Mouse (Mus musculus): ENCODE results near the gene Zbtb20. TPM values are rescaled to one million over a fixed set of nuclear protein-coding genes. Genes with fewer than 3 reads are reported as not detected.

The Zbtb20 gene
- total RNA-seq, 2 experiments from 2014 or later, result 169 to 192 TPM

DNA sequence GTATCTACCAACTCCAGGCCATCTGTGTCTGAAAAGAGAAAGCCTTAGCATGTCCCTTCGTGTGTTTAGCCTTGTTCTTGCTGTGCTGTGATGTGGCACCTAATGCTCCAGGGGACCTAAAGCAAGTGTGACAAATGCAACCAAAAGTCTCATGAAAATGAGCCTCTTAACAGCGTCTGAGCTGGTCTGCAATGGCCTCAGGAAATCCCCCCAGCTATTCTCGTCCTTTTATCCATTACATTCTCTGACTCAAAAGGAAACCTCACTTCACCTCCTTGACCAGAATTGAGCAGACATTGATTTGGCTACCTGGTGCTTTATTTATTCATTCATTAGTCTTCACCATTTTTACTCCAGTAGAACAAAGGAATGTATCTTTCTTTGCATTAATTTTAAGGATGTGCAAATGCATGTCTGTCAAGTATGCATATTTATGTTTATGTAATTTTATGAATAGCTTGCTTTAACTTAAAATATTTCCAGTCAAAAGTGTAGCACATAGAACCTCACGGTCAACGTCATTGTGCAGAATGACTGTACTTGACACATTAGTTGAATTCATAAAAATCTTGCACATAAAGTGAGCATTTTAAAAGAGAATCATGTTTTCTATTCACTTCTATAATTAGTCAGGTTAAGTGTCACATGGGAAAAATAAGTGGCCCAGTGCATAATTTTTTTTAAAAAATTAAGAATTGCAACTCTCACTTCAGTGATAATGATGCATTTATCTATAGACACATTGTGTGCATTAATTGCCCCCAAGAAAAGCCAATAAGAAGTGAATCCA, 618.1 kb downstream of the Zbtb20 start:
- intact Hi-C loops (cut with DNase I), result no loop called here
- no peak for DNase-seq

- intact Hi-C loops (cut with DNase I), result no loop called here
These were observed 619.6 kb downstream of the Zbtb20 start for GRCm38 (mm10) chr16:43495175-43495818.

DNA sequence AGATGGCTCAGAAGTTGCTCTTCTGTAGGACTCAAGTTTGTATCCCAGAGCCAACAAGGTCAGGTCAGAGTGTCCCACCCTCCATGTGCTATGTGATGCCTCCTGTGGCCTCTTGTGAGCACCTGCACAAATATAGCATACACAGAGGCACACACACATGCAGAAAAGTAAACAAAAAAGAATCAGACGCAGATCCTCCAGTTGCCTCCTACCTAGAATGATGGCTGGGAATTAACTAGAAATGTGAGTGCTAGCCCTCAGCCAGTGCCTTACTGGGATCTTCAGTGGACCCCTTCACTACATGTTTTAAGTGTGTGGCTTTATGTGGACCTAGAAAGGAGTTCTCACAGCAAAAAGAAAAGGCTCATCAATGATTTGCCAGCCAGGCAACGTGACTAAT, 621.4 kb downstream of the Zbtb20 start:
- no peak for DNase-seq
- intact Hi-C loops (cut with DNase I), result no loop called here

More at GRCm38 (mm10) chr16:43495175-43495818, 619.6 kb downstream of the Zbtb20 start:
- no peak for DNase-seq

DNA sequence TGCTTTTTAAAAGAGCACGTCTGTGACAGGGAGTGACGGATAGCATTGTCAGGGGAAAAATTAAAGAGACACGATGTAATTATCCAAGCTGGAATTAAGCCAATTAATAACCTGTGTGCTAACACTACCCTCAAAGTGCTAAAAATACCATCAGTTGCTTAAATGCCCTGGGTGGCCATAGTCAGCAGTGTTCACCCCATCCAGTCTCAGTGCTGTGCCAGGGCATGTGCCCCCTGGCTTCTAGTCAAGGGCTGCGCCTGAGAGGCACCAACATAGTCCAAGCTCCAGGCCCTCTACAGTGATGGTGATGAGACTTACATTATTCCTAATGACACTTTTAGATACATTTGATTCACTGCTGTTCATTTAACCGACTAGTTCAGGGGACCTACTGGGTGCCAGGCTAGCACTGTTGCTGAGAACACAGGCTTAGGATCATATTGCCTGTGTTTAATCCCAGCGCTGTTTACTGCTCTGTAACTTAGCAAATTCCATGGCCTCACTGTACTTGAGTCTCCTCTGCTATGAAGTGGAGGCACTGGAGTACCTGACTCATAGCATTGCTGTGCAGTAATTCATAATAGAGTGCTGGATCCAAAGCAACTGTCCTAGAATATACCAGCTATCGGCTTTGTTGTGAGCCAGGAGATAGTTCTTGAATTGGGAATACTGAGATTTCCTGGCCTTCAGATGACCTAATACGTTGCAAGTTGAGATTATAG, 624.6 kb downstream of the Zbtb20 start:
- DNase-seq, result peak; percentile 36 to 58
- intact Hi-C loops (cut with DNase I), result loop anchor here (5.0 kb wide), 1 partner anchor 33 kb away; no protein-coding TSS in a partner anchor

- intact Hi-C loops (cut with DNase I), result loop anchor here (5.0 kb wide), 1 partner anchor 34 kb away; no protein-coding TSS in a partner anchor
- no peak for DNase-seq
These were observed 625.6 kb downstream of the Zbtb20 start for GRCm38 (mm10) chr16:43501284-43501683.

DNA sequence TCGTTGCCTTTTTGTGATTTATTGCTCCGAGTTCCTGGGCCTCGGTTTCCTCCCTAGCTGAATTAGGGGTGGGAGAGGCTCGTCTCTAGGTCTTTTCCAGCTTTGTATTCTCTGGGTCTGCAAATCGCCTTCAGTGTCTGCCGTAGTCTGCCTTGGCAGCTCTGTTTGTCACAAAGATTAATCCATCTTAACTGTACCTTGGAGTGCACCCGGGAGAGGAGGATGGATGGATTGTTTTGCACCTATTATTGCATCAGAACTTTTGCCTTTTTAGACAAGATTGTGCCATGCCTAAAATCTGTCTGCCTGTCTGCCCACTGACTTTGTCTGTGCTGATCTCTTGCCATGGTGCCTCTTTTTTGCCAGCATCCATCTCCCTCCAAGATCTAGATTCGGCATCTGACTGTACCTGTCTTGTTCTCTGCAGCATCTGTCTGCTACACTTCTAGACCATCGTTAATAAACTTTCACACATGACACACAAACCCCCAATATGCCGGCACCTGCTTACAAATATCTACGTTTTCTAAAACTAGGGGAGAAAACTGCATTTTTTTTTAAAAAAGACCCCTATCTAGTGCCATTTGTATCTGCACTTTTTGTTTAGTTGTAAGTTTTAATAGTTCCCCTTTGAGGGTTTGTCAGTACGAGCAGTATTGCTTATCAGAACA, 626.8 kb downstream of the Zbtb20 start:
- DNase-seq, result no peak
- intact Hi-C loops (cut with DNase I), result loop anchor here (5.0 kb wide), 1 partner anchor 35 kb away; no protein-coding TSS in a partner anchor

GRCm38 (mm10) chr16:43503010-43503635, 627.4 kb downstream of the Zbtb20 start:
- intact Hi-C loops (cut with DNase I), result loop anchor here (5.0 kb wide), 1 partner anchor 36 kb away; no protein-coding TSS in a partner anchor
- DNase-seq, result no peak

DNA sequence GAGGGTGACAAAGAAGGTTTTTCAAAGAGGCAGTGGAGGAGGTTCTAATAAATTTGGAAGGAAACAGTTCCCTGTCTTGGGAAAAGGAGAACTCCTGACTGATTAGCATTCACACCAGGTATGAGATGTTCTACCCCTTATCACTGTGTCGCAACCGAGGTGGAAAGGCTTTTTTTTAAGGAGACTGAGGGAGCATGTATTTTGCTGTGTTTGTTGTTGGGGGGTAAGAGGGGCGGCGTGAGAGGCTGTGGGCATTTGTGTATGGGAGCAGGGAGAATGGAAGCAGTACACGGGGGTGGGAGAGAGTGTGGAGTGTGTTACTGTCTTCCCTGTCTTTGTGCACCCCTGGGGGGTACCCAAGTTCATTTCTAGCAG, 627.9 kb downstream of the Zbtb20 start:
- DNase-seq, result no peak
- intact Hi-C loops (cut with DNase I), result loop anchor here (5.0 kb wide), 1 partner anchor 36 kb away; no protein-coding TSS in a partner anchor

DNA sequence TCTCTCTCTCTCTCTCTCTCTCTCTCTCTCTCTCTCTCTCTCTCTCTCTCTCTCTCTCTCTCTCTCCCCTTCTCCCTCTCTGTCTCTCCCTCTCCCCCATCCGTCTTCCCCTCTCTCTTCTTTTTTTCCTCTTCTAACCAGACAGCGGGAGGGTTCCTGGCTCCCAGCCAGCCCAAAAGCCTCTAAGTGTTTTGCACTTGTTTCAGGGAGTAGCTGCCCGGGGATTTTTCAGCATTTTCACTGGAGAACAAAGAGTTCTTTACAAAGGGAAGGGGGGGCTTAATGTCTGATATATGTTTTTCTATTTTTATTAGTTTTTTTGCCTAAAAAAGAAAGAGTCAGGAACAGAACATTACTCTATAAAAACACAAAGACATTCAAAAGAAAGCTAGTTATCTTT, 628.5 kb downstream of the Zbtb20 start:
- intact Hi-C loops (cut with DNase I), result loop anchor here (5.0 kb wide), 1 partner anchor 37 kb away; no protein-coding TSS in a partner anchor
- DNase-seq, result peak; percentile 78 to 83

- intact Hi-C loops (cut with DNase I), result loop anchor here (5.0 kb wide), 1 partner anchor 37 kb away; no protein-coding TSS in a partner anchor
- no peak for DNase-seq
These were observed 628.9 kb downstream of the Zbtb20 start for GRCm38 (mm10) chr16:43504556-43504955.

DNA sequence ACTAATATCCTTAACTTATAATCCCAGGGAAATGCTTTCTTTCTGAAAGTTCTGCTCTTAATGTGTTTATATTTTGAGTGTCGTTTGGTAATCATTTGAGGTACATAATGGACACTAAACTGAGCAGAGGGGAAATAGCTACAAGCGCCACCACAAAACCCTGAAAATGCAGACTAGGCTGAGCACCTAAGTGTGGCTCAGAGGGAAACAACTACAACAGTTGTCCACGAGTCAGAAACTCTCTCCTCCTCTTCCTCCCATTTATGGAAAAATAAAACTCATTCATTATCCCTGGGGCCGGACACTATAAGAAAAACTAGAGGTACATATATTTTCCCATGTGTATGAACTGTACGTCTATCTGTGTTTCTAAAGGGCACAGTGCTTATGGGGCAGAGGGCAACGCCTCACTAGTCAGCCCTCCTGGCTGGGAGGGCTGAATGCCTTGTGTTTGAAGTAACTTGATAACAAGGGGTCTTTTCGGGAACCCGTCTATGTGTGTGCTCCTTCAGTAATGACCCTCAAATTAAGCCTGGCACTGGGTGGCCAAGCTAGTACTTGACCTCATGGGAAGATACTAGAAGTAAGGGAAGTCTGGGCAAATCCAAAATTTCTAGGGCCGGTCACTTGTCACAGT, 629.8 kb downstream of the Zbtb20 start:
- intact Hi-C loops (cut with DNase I), result no loop called here
- DNase-seq, result no peak

GRCm38 (mm10) chr16:43506189-43506751, 630.6 kb downstream of the Zbtb20 start:
- intact Hi-C loops (cut with DNase I), result no loop called here
- no peak for DNase-seq

- intact Hi-C loops (cut with DNase I), result no loop called here
- DNase-seq, result no peak
These were observed 631.2 kb downstream of the Zbtb20 start for GRCm38 (mm10) chr16:43506771-43507405.

GRCm38 (mm10) chr16:43508166-43508998, 632.7 kb downstream of the Zbtb20 start:
- DNase-seq, result no peak
- intact Hi-C loops (cut with DNase I), result loop anchor here (2.0 kb wide), 1 partner anchor 66 kb away; no protein-coding TSS in a partner anchor

GRCm38 (mm10) chr16:43510516-43510915, 634.8 kb downstream of the Zbtb20 start:
- no peak for DNase-seq
- intact Hi-C loops (cut with DNase I), result no loop called here

DNA sequence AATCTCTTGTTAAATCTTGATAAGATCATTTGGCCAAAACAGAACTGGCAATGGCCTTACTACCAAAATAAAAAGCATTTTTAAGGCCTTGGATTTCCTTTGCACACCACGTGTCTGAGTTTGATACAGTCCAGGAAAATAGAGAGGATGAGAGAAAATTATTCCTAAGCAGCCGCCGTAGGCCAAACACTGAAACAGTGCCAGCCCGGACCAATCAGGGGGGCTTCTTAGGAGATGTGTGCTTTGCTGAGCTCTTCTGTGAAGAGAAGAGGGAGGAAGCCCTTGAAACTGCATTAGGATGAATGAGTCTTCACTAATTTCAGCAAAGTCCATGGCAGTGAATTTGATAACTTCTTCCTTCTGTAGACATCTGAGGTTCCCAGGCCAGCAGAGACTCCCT, 635.9 kb downstream of the Zbtb20 start:
- no peak for DNase-seq
- intact Hi-C loops (cut with DNase I), result no loop called here

DNA sequence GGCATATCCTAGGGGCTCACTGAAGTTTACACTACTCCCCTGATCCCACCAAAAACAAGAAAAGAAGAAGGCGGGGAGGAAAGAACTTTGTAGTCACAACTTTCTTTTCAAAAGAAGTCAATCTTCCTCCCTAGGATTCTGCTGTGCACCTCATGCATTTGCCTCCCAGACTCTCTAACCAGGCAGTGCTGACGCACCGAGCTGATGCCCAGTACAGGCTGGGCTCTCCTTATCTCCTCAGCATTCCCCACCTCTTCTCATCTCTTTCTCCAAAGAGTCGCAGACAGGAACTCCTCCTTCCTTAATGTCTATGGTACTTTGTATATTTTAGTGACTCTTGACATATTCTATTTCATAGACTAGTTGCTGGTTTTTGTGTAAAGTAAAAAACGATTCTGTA, 638.3 kb downstream of the Zbtb20 start:
- intact Hi-C loops (cut with DNase I), result no loop called here
- no peak for DNase-seq

DNA sequence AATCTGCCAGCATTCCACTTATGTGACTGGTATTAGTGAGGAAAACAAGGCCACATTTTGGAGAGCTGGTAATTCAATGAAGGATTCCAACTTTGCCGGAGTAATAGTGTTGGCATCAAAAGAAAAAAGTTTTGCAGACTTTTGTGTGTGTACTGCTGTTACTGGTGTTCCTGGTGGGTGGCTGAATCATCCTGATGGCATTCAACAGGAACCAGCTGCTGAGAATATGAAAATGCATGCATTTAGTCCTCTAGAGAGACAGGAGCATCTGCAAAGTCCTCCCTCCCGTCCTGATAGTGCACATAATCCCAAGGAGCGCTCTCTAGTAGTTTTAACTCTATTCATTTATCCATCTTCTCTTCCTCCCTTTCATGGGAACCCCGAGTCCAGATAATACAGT, 639.9 kb downstream of the Zbtb20 start:
- no peak for DNase-seq
- intact Hi-C loops (cut with DNase I), result no loop called here

All from heart, postnatal 14 days (tissue).